Mouse (Mus musculus): ENCODE measurements around the gene Cdhr3. TPM values are rescaled to one million over a fixed set of nuclear protein-coding genes. Genes with fewer than 3 reads are reported as not detected.

The Cdhr3 gene
- polyA plus RNA-seq, 1 experiment: not detected

DNA sequence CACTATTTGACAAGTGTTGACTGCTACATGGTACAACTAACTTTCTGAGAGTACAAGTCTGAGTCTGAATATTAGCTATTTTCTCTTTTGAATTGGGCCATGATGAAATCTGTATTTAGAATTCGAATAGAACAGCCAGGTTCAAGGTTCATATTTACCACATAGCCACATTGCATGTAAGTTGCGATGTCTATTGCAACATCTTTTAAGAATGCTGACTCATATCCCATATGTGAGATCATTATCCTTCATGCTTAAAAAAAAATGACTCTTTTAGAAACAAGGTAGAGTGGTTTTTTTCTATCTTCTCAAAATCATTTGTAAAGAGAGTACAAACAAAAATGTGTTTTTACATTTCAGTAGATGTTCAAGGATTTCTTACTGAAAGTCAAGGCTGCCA, 51.9 kb downstream of the Cdhr3 start:
- no peak for DNase-seq (ENCODE audit: low read depth, low spot score)
- WGBS: 21% methylated on average over 2 of the region's 2 CpGs

DNA sequence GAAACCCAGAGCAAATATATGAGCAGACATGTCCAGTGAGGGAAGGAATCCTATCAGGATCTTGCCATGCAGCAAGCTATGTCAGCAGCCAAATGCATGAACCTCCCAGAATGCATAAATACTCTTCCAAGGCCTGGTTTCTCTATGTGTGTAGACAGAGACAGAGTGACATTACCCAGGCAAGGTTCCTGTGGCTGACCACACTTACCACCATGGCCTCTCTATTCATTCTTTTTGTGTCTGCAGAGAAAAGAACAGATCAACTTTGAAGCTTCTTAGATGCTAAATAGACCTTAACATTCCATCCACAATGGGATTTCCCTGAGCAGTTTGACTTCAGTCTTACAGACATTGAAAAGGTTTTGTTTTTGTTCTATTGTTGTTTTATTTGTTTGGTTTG, 54.0 kb downstream of the Cdhr3 start:
- DNase-seq (ENCODE audit: low read depth, low spot score): no peak

DNA sequence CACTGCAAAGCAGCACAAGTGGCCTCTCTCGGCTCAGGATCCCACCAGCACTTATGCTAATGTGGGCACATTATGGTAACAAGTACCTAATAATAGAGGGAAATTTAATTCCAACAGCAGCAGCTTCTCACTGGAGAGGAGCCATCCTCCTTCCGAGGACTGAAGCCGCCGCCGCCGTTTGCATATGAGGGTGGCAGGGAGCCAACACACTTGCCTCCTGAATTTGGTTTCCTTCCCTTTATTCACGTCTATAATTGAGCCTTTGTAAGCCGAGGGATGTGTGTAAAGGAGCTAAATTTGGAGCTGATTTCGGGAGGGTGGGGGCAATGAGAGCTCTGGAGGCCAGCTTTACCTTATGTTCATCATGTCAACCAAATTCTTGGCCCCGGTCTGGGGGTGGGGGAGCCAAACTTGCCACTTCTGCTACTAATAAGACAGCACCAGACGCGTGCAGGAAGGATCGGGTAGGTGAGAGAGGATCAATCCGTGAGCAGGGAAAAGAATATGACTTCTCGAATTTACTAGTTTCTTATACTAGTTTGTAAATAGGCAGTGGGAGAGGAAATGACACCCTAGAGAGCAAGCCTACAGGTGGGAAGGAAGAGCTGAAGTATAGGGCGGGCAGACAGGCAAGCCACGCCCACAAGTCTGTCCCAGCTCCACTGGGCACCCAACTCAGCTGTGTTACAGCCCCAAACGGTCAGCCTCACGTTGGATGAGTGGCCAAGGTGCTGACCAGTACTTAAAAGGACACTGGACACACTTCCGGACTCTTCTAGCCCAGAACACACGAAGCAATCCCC, 56.8 kb downstream of the Cdhr3 start:
- DNase-seq (ENCODE audit: low read depth, low spot score): no peak
- 20% methylated on average over 21 of the region's 21 CpGs for WGBS

DNA sequence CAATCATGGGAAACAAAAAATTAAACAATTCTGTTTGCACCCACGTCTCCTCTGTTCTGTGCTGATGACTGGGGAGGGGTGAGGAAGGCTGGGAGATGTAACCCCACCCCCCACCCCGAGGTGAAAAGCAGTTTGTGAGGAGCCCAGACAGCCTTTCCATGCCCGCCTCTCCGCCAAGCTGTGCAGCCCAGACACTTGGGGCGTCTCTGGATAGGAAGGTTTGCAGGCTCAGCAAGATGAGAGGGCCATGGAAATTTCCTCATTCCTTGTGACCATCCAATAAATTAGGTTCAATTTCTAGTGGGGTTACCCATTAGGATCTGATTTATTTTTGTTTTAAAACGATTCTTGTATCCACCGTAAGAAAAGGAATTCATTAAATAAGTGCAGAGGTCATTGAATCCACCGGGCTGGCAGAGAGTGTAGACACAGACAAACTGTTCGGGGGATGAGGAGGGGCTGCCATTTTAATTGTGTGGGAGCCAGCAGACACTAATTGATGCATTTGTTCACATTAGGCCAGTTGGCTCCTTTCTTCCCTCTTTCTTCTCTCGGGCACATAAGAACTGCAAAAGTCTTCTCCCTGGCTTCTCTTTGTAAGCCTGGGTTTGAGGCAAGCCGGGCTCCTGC, 57.5 kb downstream of the Cdhr3 start:
- 36% methylated on average over 11 of the region's 11 CpGs for WGBS
- no peak for DNase-seq (ENCODE audit: low read depth, low spot score)

DNA sequence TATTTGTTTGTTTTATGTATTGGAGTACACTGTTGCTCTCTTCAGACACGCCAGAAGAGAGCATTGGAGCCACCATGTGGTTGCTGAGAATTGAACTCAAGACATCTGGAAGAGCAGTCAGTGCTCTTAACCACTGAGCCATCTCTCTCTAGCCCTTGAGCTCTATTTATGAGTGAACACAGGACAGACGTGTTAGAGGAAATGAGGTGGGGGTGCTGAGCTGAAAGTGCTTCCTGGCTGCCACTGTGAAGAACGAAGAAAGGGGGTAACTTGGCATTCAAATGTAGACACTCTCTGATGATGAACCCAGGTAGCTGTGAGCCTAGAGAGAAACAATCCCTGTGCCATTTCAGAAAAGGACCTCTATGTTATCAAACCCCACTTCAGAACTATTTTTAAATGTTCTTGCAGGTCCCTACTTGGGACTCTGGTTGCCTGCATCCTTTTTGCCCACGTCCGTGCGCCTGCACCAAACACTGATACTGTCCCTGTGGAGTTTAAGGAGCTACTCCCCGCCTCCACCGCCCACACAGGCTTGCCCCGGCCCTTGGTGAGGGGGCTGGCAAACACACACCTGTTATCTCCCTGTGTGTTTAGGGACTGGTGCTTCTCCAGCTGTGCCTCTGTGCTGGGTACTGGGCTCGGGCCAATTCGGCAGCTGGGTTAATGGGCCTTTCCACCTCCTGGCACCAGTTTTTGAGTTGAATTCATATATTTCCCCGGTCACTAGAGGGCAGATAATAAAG, 58.2 kb downstream of the Cdhr3 start:
- DNase-seq (ENCODE audit: low read depth, low spot score): no peak
- 36% methylated on average over 12 of the region's 12 CpGs for WGBS

DNA sequence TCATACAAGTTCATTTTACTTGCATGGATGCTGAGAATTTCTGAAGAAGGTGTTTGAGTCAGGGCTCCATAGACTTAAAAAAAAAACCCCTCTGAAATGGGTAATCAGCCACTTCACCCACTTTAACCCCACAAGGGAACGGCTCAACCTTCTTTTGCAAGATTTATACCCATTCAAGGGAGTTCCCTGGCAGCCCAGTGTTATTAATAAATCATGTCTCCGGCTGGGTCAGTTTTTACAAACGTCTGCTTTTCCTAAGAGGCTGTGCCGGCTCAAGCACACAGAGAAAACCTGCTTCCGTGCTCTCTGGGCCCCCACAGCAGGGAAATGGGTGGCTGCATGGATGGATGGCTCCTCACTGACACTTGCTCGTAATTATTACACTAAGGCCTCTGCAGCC, 59.5 kb downstream of the Cdhr3 start:
- 59% methylated on average over 6 of the region's 6 CpGs for WGBS
- DNase-seq (ENCODE audit: low read depth, low spot score): no peak

DNA sequence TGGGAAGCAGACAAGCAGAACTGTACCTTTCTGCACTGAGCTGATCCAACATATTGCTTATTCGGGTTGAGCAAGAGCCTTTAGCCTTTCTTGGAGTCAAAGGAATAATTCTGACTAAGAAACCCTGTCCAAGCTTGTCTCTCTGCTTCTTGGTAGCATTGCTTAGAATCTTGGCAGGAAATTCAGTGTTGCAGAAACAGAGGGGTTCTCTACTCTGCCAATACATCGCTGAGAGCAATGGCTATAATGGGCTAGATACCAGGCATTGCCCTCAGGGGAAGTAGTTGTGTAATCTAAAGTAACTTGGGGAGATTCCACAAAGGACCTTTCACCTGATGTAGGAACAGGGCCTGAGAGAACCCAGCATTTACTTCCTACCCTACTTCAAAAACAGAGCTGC, 62.1 kb downstream of the Cdhr3 start:
- 72% methylated on average over 2 of the region's 2 CpGs for WGBS
- no peak for DNase-seq (ENCODE audit: low read depth, low spot score)

DNA sequence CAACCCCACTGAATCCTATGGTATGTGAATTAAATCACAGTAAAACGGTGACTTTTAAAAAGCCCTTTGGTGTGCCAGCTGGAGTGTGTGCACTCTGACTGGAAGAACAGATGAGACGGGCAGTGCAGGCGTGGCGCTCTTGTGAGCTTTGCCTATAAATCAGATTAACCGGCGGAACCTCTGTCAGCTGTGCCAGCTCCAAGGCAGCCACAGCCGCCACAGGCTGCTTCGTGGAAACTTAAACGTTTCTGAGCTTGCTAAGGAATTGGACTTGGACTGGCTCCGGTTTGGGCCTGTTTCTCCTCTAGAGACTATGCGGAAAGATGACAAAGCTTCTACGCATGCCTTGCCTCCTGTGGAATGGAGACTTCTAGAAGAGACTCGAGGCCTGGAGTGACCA, 62.6 kb downstream of the Cdhr3 start:
- WGBS: 52% methylated on average over 13 of the region's 13 CpGs
- no peak for DNase-seq (ENCODE audit: low read depth, low spot score)

DNA sequence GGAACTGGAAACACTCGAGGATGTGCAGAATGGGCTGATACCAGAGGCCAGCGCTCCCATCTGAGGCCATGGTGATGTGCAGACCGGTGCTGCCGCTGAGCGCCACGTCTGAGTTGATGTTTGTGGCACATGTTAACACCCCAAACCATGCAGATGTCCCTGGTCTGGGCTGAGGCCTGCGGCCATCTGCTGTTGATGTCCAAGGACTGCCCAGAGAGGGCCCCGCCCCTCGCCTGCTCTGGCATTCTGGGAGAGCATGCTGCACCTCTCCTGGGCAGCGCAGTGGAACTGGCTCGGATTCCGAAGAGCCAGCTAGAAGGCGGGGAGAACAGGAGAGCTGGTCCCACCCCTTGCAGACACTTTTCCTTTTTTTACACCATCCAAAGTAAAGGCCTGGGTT, 64.0 kb downstream of the Cdhr3 start:
- no peak for DNase-seq (ENCODE audit: low read depth, low spot score)
- WGBS: 75% methylated on average over 13 of the region's 13 CpGs

DNA sequence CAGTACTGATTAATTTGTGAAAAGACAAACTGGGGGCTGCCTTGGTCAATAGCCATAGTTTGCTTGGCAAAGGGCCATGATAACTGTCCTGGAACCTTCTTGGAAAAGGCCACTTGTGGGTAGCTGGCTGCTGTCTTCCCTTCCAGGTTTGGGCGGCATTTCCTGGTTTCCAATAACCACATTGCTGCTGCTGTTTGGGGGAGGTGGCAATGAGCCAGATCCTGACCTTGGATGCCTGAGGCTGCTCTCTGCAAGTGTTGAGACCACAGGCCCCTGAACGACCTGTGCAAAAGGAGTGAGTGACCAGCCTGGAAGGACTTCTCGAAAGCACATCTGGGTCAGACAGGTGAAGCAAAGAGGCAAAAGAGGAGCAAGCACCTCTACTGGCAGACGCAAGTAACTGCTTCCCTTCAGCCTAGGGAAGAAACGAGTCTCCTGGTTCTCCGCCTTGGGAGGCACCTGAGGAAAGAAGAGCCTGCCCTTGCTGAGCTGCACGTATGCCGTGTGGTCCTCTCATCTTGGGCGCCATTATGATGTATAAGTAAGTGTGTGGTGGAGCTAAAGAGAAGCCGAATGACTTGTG, 64.5 kb downstream of the Cdhr3 start:
- DNase-seq (ENCODE audit: low read depth, low spot score): no peak
- 63% methylated on average over 10 of the region's 10 CpGs for WGBS

DNA sequence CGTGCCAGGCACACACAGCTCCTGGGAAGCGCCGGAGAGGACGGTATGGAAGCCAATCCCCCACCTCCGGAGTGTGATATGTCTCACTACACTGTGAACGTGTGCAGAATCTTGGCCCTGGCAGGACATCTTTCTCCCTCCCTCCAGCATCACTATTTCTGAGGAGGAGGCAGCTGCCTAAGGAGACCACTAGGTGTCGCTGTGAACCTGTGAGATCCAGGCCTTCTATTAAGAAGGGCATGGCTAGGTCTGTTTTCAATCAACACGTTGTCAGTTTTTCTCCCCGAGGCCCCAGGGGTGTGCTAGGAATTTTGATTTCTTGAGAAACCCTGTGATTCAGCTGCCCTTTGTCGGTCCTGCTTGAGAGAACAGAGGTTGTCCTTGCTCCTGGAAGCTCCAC, 65.6 kb downstream of the Cdhr3 start:
- DNase-seq (ENCODE audit: low read depth, low spot score): peak; percentile 59
- WGBS: 2% methylated on average over 10 of the region's 10 CpGs

DNA sequence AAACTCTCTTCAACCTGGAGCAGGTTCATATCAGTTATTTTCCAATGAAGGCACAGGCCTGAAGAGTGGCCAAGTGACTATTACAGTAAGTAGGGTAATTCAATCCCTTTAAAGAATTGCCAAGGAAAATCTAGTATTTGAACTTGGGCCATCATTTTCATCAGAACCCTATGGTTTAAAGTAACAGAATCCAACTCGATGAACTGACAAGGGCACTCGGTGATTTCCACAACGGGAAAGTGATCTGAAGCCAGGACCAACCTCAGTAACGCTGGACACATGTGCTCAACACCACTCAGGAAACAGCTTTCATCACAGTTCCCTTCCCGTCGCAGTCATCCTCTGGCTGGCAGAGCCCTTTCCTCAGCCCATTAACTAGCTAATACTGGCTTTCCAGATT, 68.2 kb downstream of the Cdhr3 start:
- DNase-seq (ENCODE audit: low read depth, low spot score): no peak
- WGBS: 75% methylated on average over 6 of the region's 6 CpGs

DNA sequence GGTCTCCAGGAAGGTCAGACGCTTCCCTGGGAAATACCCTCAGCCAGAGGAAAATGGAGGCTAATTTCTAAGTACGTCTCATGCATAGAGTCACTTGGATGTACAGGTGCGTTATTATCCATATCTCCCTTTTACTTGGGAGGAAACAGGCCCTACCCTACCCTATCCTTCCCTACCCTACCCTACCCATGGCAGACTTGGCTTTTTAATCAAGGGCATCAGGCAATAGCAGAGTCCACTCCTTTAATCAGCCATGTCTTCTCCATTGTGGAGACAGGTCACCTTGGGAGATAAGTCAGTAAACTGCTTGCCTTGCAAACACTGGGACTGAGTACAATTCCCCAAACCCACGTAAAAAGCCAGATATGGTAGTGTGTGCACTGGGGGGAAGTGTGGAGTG, 70.9 kb downstream of the Cdhr3 start:
- WGBS: 96% methylated on average over 4 of the region's 4 CpGs
- DNase-seq (ENCODE audit: low read depth, low spot score): no peak

DNA sequence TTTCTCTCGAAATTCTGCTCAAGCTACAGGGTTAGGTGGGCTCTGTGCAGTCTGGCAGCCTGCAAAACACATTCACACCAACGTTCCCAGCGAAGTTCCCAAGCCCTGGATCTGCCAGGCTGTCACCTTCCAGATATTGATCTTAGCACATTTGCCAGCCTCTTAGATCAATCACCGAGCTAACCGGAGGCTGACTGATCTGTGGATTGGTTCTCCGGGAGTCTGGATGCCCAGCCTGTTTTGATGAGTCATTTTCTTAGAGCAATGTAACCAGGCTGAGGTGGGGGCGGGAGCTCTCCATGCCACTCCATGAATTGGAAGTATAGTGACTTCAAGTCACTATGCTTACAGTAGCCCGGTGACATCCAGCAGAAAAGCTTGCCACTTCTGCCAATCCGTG, 71.5 kb downstream of the Cdhr3 start:
- DNase-seq (ENCODE audit: low read depth, low spot score): no peak
- 89% methylated on average over 9 of the region's 9 CpGs for WGBS

DNA sequence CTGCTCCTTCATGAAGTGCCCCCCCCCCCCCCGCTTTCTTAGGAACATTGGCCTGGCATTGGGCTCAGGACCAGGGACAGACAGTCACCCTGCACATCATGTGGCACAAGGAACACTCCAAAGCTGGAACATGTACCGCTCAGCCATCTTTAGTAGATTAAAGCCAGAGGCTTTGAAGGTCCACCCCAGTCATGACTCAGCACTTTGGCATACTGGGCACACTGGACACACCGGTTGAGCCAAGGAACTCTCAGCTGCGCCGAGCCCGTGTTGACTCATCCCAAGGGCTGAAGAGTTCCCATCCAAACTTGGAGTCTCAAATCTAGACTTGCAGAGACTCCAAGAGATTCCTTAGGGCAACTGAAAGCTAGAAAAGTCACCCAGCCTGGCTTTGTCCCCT, 72.7 kb downstream of the Cdhr3 start:
- WGBS: 49% methylated on average over 6 of the region's 6 CpGs
- no peak for DNase-seq (ENCODE audit: low read depth, low spot score)

DNA sequence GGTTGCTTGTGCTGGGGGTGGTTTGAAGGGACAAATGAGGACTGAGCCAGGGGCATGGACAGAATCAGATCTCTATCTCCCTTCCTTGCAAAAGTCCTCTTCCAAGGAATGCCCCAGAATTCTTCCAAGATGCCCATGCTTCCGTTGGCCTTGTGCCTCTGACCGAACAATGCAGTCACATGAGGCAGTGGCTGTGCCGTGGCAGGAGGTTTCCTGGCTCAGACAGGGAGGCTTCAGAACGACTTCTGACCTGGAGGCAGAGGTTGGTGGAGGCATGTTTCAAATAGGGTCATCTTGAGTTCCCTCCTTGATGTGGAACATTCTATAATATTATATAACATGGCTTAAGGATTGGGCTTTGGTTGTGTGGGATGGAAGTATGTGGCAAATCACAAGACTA, 74.1 kb downstream of the Cdhr3 start:
- 71% methylated on average over 4 of the region's 4 CpGs for WGBS

DNA sequence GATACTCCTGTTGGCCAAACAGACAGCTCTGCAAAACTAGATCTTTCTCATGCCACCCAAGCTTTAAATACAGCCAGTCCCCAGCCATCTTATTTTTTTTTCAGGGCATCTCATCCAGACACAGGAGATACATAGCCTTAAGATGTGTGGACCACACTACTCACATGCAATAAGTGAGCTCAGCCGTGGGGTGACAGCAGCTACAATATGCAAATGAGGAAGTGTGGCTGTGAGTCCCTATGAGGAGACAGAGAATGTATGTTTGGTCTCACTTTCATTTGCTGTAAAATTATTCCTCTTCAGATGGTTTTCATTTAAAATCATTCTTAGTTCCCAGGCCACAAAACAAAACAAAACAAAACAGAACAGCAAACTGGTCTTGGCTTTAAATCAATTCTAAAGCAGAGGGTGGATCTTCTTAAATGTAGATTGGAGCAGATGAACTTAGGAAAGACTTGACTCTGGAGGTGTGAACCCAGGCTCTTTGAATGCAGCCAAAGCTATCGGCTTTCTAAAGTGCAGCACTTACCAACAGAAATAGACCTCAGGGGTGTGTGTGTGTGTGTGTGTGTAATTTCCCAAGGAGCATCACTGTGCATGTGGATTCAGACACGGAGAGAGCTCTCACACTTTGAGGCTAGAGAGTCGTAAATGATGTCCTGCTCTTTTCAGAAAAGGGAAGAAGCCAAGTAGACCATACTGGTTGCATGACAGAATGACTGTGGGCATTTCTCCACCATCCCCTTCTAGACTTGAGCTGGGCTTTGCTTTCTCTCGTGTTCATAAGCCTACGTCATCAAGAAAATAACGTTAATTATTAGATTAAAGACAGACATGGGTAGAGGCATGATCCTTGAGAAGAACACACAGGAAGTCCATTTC, 75.6 kb downstream of the Cdhr3 start:
- DNase-seq (ENCODE audit: low read depth, low spot score): no peak
- WGBS: 56% methylated on average over 7 of the region's 7 CpGs

More for the DNA sequence above, 74.1 kb downstream of the Cdhr3 start:
- no peak for DNase-seq (ENCODE audit: low read depth, low spot score)

DNA sequence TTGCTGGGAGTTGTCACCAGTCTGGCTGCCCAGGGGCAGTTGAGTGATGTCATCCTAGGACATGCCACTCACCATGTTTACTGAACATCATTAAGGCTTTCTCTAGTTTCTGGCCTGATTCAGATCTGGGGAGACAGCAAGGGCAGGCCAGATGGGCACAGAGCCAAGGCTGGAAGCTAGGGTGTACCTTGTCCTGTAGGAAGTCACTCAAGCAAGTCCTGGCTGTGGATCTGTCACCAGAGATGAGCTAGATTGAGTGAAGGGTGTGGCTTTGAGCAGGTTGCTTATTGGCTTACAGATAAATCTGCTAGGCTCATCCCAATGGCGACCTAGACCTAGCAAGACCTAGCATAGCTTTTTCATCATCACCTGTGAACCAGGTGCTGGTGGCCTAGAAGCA, 77.6 kb downstream of the Cdhr3 start:
- 46% methylated on average over 1 of the region's 1 CpGs for WGBS
- DNase-seq (ENCODE audit: low read depth, low spot score): no peak

DNA sequence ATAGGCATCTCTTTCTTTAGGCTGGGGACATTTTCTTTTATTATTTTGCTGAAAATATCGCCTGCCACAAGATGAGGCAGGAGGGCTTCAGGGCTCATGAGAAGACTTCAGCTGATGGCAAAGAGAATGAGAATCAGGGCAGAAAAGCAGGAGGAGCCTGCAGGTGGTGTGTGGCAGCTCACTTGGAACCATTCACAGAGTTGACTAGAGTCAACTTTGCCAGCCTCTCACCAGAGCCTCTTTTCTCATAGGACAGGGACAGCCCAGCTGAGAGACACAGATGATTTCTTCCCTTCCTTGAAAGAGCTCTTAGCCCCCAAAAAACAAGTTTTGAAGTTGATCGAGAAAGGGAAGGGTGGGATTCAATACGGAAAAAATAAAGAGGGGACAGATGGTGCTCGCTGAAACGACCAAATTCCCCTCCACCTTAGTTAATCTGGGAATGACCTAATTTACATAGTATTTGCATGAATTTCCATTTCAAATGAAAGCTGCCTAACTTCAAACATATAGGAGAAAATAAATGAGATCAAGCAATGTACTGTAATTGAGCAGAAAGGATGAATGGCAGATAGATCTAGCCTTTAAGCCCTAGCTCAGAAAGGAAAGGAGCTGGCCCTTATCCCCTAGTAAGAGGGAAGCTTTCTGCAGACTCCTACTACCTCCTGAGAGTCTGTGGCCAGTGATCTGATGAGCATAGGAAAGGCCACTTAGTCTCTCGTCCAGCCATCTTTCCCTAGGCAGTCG, 78.5 kb downstream of the Cdhr3 start:
- WGBS: 66% methylated on average over 7 of the region's 7 CpGs
- DNase-seq (ENCODE audit: low read depth, low spot score): no peak
